Mouse (Mus musculus) small intestine, adult 10 weeks (tissue): ENCODE data around the gene Tubb4a. TPM values are rescaled to one million over a fixed set of nuclear protein-coding genes. Genes with fewer than 3 reads are reported as not detected.

Source experiments
- polyA plus RNA-seq: library from polyadenylated mRNA; stranded (reverse); fragments of 350-450 nt; fragmentation: Illumina TruSeq; extraction: RNeasy Lipid Tissue Mini Kit (QIAGEN cat#74804); gene quantifications from one replicate; pipeline ENCODE4 v1.2.3, GENCODE M21; 2014; ENCODE audit warnings: low replicate concordance

The Tubb4a gene
- not detected for polyA plus RNA-seq

DNA sequence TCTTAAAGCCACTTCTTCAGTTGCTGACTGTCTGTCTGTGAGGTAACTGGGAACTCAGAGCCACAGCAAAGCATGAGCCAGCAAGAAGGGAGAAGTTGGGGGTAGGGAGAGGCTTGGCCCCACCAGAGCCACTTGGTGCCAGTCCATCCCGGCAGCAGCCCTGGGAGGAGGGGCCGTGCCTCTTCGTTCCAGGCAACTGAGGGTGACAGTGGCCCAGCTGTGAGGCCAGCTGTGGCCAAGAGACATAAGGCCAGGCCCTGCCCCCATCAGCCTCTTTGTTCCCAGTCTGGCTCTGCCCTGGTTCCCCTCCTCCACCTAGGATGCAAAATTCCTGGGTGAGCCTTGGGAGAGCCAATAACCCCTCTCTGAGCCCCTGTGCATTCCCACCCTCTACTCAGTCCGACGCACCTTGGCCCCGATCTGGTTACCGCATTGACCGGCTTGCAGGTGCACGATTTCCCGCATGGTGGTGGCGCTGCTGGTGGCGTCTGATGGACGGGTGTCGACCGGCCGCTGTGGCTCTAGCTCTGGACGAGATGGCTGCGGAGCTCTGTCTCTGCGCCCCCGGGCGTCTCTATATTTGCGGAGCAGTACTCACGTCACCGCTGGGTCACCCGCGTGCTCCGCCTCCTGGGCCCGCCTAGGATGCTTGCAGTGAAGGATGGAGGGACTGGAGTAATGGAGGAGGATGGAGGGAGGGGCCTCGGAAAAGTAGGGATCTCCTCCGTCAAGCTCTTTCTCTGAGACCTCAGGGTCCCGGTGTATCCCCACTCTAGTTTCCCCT lies at the start of gene Tubb4a:
Gene Tubb4a (minus strand): TSS at position 734 of the 784 bp plus-strand sequence.

GRCm38 (mm10) chr17:57105181-57106034 lies 17.8 kb upstream of the Tubb4a start, which contains the start of gene Tnfsf9:
TSS of gene Tnfsf9 (plus strand) at chr17:57105325.

DNA sequence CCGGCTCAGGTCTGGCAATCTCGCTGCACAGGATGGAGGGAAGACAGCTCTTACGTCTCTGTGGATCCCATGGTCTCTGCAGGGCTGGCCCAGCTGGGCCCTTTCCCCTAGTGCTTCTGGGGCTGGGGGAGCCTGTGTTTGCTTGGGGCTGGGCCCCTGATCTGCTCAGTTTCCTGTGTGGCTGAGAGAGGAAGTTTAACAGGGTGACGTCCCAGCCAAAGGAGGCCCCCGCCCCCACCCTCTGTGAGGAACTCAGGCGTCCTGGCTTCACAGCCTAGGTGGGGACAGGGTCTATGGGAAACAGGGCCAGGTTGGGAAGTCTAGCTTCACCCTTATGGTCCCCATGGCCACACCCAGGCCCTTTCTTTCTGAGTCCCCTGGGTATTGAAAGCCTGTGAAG lies 9.2 kb downstream of the Tubb4a start, which contains the start of gene Dennd1c:
Gene Dennd1c (minus strand): TSS at position 179 of the 400 bp plus-strand sequence.

DNA sequence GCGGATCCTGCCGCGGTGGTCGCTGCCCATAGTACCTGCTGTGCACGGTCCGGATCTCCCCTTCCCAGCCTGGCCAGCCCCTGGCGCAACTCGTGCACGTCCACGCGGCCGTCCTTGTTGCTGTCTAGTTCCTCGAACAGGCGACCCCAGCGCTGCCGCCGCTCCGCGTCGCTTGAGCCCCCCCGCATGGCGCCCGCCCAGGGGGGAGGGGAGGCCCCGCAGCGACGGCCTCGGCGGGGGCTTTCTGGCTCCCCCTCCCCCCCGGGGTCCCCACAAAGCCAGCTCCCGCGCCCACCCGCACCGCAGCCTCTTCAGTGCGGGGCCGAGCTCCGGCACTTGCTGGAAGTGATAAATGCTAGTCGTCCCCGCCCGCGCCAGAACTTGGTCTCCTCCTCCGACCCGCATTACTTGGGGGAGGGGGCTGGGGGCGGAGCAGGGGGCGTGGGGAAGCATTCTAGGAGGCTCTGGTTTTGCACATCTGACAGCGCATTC lies 28.1 kb downstream of the Tubb4a start, which contains the start of gene Slc25a23:
Gene Slc25a23 (minus strand): TSS at position 378 of the 492 bp plus-strand sequence.

GRCm38 (mm10) chr17:57058891-57059485 lies 28.6 kb downstream of the Tubb4a start, which contains the start of gene Crb3:
TSS of gene Crb3 (plus strand) at chr17:57059105.

GRCm38 (mm10) chr17:57041554-57041953 lies 46.0 kb downstream of the Tubb4a start, which contains the start of gene Slc25a41:
TSS of gene Slc25a41 (minus strand) at chr17:57041654.

DNA sequence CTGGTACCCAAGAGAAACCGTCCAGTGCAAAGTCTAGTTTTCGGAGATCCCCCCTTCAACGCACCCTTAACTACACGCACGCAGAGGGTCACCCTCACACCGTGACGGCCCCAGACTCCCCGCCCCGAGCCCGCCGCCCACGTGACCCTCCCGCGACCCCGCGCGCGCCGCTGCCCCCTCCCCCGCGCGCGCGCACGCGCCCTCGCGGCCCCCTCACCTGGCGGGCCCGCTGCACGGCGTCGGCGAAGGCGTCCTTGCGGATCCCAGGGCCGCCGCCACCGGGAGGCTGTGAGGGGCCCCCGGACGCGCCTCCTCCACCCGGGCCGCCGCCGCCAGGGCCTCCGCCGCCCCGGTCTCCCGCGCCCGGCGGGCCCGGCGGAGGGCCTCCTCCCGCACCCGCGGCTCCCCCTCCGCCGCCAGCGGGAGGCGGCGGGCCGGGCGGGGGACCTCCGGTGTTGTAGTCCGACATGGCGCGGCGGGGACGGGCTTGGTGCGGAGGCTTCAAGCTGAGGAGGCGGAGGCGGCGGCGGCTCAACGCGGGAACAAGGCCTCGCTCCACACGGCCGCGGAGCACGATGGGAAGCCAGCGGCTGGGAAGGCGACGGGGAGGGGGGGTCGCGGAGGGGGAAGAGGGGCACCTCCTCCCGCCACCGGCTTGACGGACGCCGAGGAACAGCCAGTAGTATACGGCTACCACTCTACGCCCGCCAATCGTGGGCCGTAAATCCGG lies 56.5 kb downstream of the Tubb4a start, which contains the start of gene Khsrp:
Gene Khsrp (minus strand): TSS at position 592 of the 730 bp plus-strand sequence.

Other genes starting within 250 kb of the Tubb4a start
- not detected for gene Acsbg2, start 213.3 kb downstream of the Tubb4a start, polyA plus RNA-seq
- gene 1700061G19Rik, start 212.3 kb downstream of the Tubb4a start, polyA plus RNA-seq, result not detected
- gene Mllt1, start 152.4 kb downstream of the Tubb4a start, polyA plus RNA-seq, result 0.52 TPM
- 5.1 TPM for gene Acer1, start 105.7 kb downstream of the Tubb4a start, polyA plus RNA-seq
- 0.63 TPM for gene Clpp, start 97.5 kb downstream of the Tubb4a start, polyA plus RNA-seq
- gene Alkbh7, start 90.4 kb downstream of the Tubb4a start, polyA plus RNA-seq, result not detected
- gene Pspn, start 87.8 kb downstream of the Tubb4a start, polyA plus RNA-seq, result not detected
- 1.6 TPM for gene Gtf2f1, start 76.5 kb downstream of the Tubb4a start, polyA plus RNA-seq
- not detected for gene Gm17949, start 76.3 kb downstream of the Tubb4a start, polyA plus RNA-seq
- gene Khsrp, start 56.3 kb downstream of the Tubb4a start, polyA plus RNA-seq, result 4.3 TPM
- not detected for gene Slc25a41, start 46.1 kb downstream of the Tubb4a start, polyA plus RNA-seq
- gene Crb3, start 28.7 kb downstream of the Tubb4a start, polyA plus RNA-seq, result 27.2 TPM
- 2.3 TPM for gene Slc25a23, start 27.9 kb downstream of the Tubb4a start, polyA plus RNA-seq
- 3.3 TPM for gene Dennd1c, start 9.3 kb downstream of the Tubb4a start, polyA plus RNA-seq
- not detected for gene Tnfsf9, start 17.5 kb upstream of the Tubb4a start, polyA plus RNA-seq
- gene Cd70, start 62.0 kb upstream of the Tubb4a start, polyA plus RNA-seq, result not detected
- gene Tnfsf14, start 106.4 kb upstream of the Tubb4a start, polyA plus RNA-seq, result not detected
- gene C3, start 140.4 kb upstream of the Tubb4a start, polyA plus RNA-seq, result 23.0 TPM
- 0.41 TPM for gene Gpr108, start 160.7 kb upstream of the Tubb4a start, polyA plus RNA-seq
- gene Trip10, start 161.7 kb upstream of the Tubb4a start, polyA plus RNA-seq, result 1.5 TPM
- 1.1 TPM for gene Vav1, start 191.3 kb upstream of the Tubb4a start, polyA plus RNA-seq